Mouse (Mus musculus): ENCODE data around the gene Akr1e1.

GRCm38 (mm10) chr13:4565996-4566395 is 43.0 kb downstream of the Akr1e1 start:
- TF ChIP-seq CTCF (IDR thresholded peaks at IDR 0.05; ENCODE audit: control insufficient read depth, insufficient read depth, insufficient replicate concordance, low read depth, low read length): no peak
- no peak for TF ChIP-seq POLR2A (IDR thresholded peaks at IDR 0.05; ENCODE audit: control insufficient read depth, low read depth, low read length)

All from testis, adult 2 months (tissue).